Mouse (Mus musculus) G1E-ER4 (cell line): ENCODE measurements around the gene Nop53. TPM values are rescaled to one million over a fixed set of nuclear protein-coding genes. Genes with fewer than 3 reads are reported as not detected.

Source experiments
- GATA1 ChIP-seq: IDR thresholded peaks from one replicate; pipeline ENCODE4 v1.8.0; 2012; ENCODE audit warnings: low read length, inconsistent platforms
- polyA plus RNA-seq: library from polyadenylated mRNA; stranded (reverse); fragments of >175 nt; gene quantifications from 2 replicates; pipeline ENCODE4 v1.2.3, GENCODE M21; 2012

Gene Nop53
- polyA plus RNA-seq, 1 experiment: 874 TPM

DNA sequence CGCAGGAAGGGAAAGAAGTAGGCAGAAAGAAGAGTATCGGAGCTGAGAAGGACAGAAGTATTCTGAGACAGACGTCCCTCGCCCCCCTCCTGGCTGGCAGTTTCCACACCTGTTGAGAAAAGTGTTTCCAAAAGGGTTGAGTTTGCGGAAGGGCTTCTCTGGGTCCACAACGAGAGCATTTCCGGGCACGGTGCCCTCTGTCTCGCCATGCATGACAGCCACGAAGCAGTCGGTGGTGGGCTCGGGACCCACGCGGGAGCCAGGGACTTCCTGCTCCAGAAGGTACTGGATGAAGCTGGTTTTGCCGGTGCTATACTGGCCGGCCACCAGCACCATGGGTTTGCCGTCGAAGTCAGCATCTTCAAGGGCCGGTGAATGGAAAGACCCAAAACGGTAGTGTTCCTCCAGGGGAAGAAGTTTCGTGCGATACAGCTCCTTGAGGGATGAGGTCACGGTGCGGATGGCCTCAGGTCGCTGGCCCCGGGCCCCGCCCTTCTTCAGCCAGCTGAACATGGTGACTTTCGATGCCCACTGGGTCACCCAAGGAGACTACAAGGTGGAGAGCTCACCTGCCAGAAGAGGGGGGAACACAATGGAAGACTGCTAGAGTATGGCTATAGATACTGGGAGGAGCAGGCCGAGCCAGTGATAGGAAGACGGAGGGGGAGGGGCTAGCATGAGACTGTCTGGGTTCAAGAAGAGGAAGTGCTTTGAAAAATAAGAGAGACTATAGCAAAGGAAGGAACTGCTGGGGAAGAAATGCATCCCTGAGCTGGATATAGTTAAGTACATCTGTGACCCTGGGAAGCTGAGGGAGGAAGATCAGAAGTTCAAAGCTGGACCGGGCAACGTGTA lies 18.2 kb upstream of the Nop53 start:
- TF ChIP-seq GATA1: no peak

DNA sequence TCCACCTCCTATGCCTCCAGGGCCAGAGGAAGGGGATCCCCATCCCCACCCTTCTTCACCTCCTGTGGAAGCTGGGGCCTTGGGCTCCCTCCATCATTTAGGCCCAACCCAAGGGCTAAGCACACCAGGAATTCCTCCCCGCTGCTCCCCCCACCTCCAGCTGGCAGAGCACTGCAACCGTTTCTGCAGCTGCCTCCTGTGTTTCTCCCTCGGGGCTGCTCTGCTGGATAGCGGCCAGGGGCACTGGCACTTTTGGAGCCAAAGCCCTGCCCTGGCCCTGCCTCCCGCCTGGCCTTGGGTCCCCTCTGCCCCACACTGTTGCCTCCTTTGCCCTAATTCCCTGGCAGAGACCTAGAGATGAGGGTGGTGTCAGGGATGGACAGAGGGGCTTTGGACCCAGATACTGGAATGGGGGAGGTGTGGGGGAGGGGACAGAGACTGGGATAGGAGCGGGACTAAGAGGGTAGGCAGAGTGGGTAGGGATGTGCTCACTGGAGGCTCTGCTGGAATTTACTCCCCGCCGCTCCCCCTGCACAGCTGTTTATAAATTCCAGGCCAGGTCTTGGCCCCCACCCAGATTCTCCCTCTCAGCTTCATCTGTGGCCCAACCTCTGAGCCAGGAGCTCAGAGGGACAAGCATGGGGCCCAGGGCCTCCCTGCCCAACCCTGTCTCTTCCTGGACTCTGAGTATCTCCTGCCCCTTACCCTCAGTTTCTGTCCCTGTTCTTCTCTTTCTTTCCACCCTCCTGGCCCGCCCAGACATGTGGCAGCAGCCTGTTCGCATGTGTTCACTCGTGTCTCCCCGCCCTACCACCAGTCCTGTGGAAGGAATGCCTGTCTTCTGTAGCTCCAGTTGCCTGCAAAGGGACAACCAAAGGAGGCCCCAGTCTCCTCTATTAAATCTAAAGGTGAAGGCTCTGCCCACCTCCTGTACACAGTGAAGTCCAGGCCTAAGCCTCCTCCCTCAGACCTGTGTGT lies 16.7 kb upstream of the Nop53 start:
- no peak for TF ChIP-seq GATA1

DNA sequence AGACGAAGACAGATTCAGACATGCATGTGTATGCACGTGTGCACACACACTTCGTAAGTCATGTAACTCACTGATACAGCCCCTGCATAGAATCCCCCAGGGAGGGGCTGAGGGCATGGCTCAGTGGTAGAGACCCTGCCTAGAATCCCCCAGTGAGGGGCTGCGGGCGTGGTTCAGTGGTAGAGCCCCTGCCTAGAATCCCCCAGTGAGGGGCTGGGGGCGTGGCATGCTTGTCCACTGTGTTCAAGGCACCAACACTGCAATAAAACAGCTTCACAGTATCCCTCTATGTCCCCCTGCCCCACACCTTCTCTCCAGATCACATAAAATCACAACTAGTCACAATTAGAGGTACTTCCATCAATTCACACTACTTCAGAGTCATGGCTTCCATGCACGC lies 15.9 kb upstream of the Nop53 start:
- no peak for TF ChIP-seq GATA1

- TF ChIP-seq GATA1: no peak
Observed at GRCm38 (mm10) chr7:15961239-15961638, 15.4 kb upstream of the Nop53 start.

DNA sequence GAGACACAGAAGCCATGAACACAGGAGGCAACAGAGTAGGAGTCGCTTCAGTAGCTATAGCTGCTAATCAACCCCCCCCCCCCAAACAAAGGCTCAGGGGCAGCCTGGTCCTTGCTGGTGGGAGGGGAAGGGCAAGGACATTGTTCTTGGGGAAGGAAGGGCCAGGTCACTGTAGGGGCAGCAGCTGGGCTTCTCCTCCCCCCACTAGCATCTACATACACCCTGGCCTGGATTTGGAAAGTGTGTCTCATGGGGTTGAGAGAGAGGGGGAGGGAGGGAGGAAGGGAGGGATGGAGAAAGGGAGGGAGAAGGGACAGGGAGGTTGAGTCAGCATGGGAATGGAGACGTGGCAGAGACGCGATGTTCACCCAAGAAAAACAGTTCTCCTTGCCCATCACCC lies 14.8 kb upstream of the Nop53 start:
- TF ChIP-seq GATA1: no peak

- no peak for TF ChIP-seq GATA1
Observed at GRCm38 (mm10) chr7:15956143-15956542, 10.3 kb upstream of the Nop53 start.

GRCm38 (mm10) chr7:15955509-15955908 lies 9.6 kb upstream of the Nop53 start:
- no peak for TF ChIP-seq GATA1

DNA sequence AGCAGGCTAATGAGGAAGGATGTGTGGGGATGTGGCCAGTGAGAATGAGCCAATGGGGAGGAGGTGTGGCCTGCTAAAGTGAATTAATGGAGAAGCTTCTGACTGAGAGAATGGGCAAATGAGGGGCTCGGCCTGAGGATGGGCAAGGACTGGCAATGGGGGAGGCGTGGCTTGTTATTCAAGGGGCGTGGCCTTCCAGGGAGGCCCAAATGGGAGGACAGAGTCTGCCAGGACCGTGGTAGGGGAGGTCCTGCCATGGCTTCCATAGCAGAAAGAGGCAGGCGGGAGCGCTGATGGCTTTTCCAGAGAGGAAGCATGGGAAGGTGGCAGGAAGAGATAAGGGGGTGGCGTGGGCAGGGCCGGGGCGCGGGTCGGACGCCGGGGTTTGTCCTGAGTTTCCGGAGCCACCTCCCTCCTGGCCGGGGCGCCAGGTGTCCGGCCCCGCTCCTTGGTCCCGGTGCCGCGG lies 9.1 kb upstream of the Nop53 start:
- no peak for TF ChIP-seq GATA1

DNA sequence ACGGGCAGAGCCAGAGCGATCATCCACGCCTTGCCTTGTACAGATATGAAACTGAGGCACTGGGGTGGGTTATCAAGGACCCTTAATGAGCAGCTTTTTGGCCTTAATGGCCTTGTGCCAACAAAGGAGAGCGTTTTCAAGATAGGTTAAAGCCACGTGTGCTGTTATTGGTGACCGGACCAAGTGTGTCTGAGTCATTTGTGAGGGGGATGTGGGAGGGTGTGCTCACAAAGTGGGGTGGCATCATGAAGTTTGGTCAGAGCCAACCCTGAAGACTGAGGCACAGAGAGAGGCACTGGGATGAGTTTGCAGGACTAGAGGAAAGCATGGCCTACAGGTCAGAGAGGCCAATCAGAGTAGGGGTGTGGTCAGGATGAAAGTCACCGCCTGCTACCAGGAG lies 8.6 kb upstream of the Nop53 start:
- TF ChIP-seq GATA1: no peak

GRCm38 (mm10) chr7:15953307-15954074 lies 7.6 kb upstream of the Nop53 start:
- TF ChIP-seq GATA1: no peak

GRCm38 (mm10) chr7:15952416-15952815 lies 6.5 kb upstream of the Nop53 start:
- TF ChIP-seq GATA1: no peak

GRCm38 (mm10) chr7:15950008-15950407 lies 4.1 kb upstream of the Nop53 start:
- no peak for TF ChIP-seq GATA1

- no peak for TF ChIP-seq GATA1
Observed at GRCm38 (mm10) chr7:15949216-15949790, 3.4 kb upstream of the Nop53 start.

- no peak for TF ChIP-seq GATA1
Observed at GRCm38 (mm10) chr7:15948381-15948941, 2.6 kb upstream of the Nop53 start.
